Mouse (Mus musculus) ES-Bruce4 (cell line): ENCODE results near the gene Ddit4. TPM values are rescaled to one million over a fixed set of nuclear protein-coding genes. Genes with fewer than 3 reads are reported as not detected.

Source experiments
- H3K27ac ChIP-seq: 2 replicates; pipeline ENCODE4 v1.5.1; 2012; ENCODE audit warnings: low read length, inconsistent platforms; ENCODE audit not compliant: insufficient read depth
- H3K27me3 ChIP-seq: 2 replicates; pipeline ENCODE4 v1.6.1; 2012; ENCODE audit warnings: mild to moderate bottlenecking, low read length, inconsistent platforms; ENCODE audit not compliant: control insufficient read depth, poor library complexity, insufficient read depth, severe bottlenecking
- H3K36me3 ChIP-seq: 2 replicates; pipeline ENCODE4 v1.6.1; 2012; ENCODE audit warnings: inconsistent platforms, mild to moderate bottlenecking, low read length, moderate library complexity; ENCODE audit not compliant: control insufficient read depth, poor library complexity, insufficient read depth, severe bottlenecking
- H3K4me1 ChIP-seq: one replicate; pipeline ENCODE4 v1.8.1; 2011; ENCODE audit warnings: low read length; ENCODE audit not compliant: control insufficient read depth, insufficient read depth
- H3K4me3 ChIP-seq: 2 replicates; pipeline ENCODE4 v1.5.1; 2011; ENCODE audit warnings: low read depth, mild to moderate bottlenecking, low read length
- H3K9ac ChIP-seq: 2 replicates; pipeline ENCODE4 v1.6.1; 2012; ENCODE audit warnings: low read depth, mild to moderate bottlenecking, inconsistent platforms; ENCODE audit not compliant: poor library complexity, severe bottlenecking
- H3K9me3 ChIP-seq: replicated peaks from 2 replicates; pipeline ENCODE4 v1.6.1; 2012; ENCODE audit warnings: mild to moderate bottlenecking, low read length, inconsistent platforms; ENCODE audit not compliant: control insufficient read depth, poor library complexity, insufficient read depth, severe bottlenecking
- CTCF ChIP-seq: IDR thresholded peaks from one replicate; pipeline ENCODE4 v1.8.1; 2011; ENCODE audit warnings: low read depth, low read length
- EP300 ChIP-seq: IDR thresholded peaks from 2 replicates; pipeline ENCODE4 v1.6.1; 2011; ENCODE audit warnings: low read depth, low read length; ENCODE audit not compliant: insufficient read depth
- POLR2A ChIP-seq: IDR thresholded peaks from one replicate; pipeline ENCODE4 v1.8.1; 2011; ENCODE audit warnings: low read length; ENCODE audit not compliant: insufficient read depth
- polyA plus RNA-seq: library from polyadenylated mRNA; stranded (reverse); fragments of >200 nt; gene quantifications from 2 replicates; pipeline ENCODE4 v1.2.4, GENCODE M21; 2011; ENCODE audit warnings: low read depth; ENCODE audit not compliant: missing spikeins, insufficient read depth, insufficient read length

Ddit4 gene
- polyA plus RNA-seq, 1 experiment, result 172 TPM

GRCm38 (mm10) chr10:59980815-59981244 lies 29.2 kb upstream of the Ddit4 start:
- no peaks in the 10 kb centered on the region for H3K36me3 ChIP-seq
- H3K27me3 ChIP-seq, result no peaks in the 10 kb centered on the region
- TF ChIP-seq POLR2A, result no peak
- no peak for TF ChIP-seq EP300
- no peak for TF ChIP-seq CTCF
- no peak overlapping the region for H3K4me3 ChIP-seq
- H3K9ac ChIP-seq, result no peak overlapping the region
- H3K4me1 ChIP-seq, result peaks cover 8% of the 10 kb centered on the region
- H3K9me3 ChIP-seq, result no peaks in the 10 kb centered on the region
- no peak overlapping the region for H3K27ac ChIP-seq

- H3K36me3 ChIP-seq, result no peaks in the 10 kb centered on the region
- no peak overlapping the region for H3K4me3 ChIP-seq
- H3K27me3 ChIP-seq, result no peaks in the 10 kb centered on the region
- no peak for TF ChIP-seq POLR2A
- TF ChIP-seq EP300, result no peak
- no peak for TF ChIP-seq CTCF
- no peak overlapping the region for H3K27ac ChIP-seq
- H3K9me3 ChIP-seq, result no peaks in the 10 kb centered on the region
- peaks cover 12% of the 10 kb centered on the region for H3K4me1 ChIP-seq
- H3K9ac ChIP-seq, result no peak overlapping the region
These were observed 27.5 kb upstream of the Ddit4 start for GRCm38 (mm10) chr10:59978873-59979743.

- Histone ChIP-seq H3K27ac (no peak overlapping the region), H3K36me3 (no peaks in the 10 kb centered on the region), H3K27me3 (no peaks in the 10 kb centered on the region), H3K9me3 (no peaks in the 10 kb centered on the region), H3K4me1 (peaks cover 13% of the 10 kb centered on the region), H3K9ac (no peak overlapping the region), H3K4me3 (no peak overlapping the region)
- TF ChIP-seq EP300, result no peak
- TF ChIP-seq CTCF, result no peak
These were observed 26.8 kb upstream of the Ddit4 start for GRCm38 (mm10) chr10:59978401-59978800.

- Histone ChIP-seq H3K36me3 (no peaks in the 10 kb centered on the region), H3K4me3 (no peak overlapping the region), H3K27ac (no peak overlapping the region), H3K9ac (no peak overlapping the region), H3K4me1 (peaks cover 15% of the 10 kb centered on the region), H3K9me3 (no peaks in the 10 kb centered on the region), H3K27me3 (no peaks in the 10 kb centered on the region)
- no peak for TF ChIP-seq POLR2A
These were observed 26.2 kb upstream of the Ddit4 start for GRCm38 (mm10) chr10:59977715-59978343.

GRCm38 (mm10) chr10:59977141-59977540 lies 25.5 kb upstream of the Ddit4 start:
- no peaks in the 10 kb centered on the region for H3K9me3 ChIP-seq
- peak overlapping the region; percentile 51 for H3K27ac ChIP-seq
- H3K36me3 ChIP-seq, result no peaks in the 10 kb centered on the region
- H3K4me3 ChIP-seq, result no peak overlapping the region
- no peak for TF ChIP-seq POLR2A
- TF ChIP-seq CTCF, result no peak
- TF ChIP-seq EP300, result no peak
- H3K27me3 ChIP-seq, result no peaks in the 10 kb centered on the region
- H3K9ac ChIP-seq, result no peak overlapping the region
- H3K4me1 ChIP-seq, result peaks cover 15% of the 10 kb centered on the region

- Histone ChIP-seq H3K9ac (no peak overlapping the region), H3K4me1 (peaks cover 29% of the 10 kb centered on the region), H3K27ac (peak overlapping the region; percentile 71), H3K9me3 (no peaks in the 10 kb centered on the region), H3K4me3 (no peak overlapping the region), H3K27me3 (no peaks in the 10 kb centered on the region), H3K36me3 (no peaks in the 10 kb centered on the region)
- TF ChIP-seq POLR2A (no peak), EP300 (no peak), CTCF (no peak)
These were observed 23.2 kb upstream of the Ddit4 start for GRCm38 (mm10) chr10:59974786-59975185.
